Mouse (Mus musculus) liver, postnatal 0 days (tissue): Measurements from ENCODE around the gene Chit1.

Experiments used
- CTCF ChIP-seq: sonication (generic); IDR thresholded peaks from 2 replicates; pipeline ENCODE4 v1.5.1; 2016; ENCODE audit warnings: antibody characterized with exemption, low read depth
- EP300 ChIP-seq: IDR thresholded peaks from 2 replicates; pipeline ENCODE4 v1.6.1; 2016; ENCODE audit warnings: antibody characterized with exemption, low read depth, mild to moderate bottlenecking

- TF ChIP-seq CTCF (no peak), EP300 (no peak)
These were observed 71.0 kb downstream of the Chit1 start, which contains the start of gene Chil1 for GRCm38 (mm10) chr1:134182025-134182424.
